Comparison of ENCODE assay signal across 24 mouse cellular contexts in genomic region chr7:133911881-133912280, GRCm38 (mm10).
DNase-seq lines count a peak whose midpoint lies in the region; TF ChIP-seq lines count a peak whose summit lies in the region.
"Had no signal": no experiment of that assay in that cellular context is flagged by ENCODE, and none has a peak within 500 bp of the region (broad histone marks: within the 10 kb centered on the region; RNA-seq: fewer than 3 reads in every experiment).

No protein-coding gene starts in this region.

- H3K27ac ChIP-seq in left cerebral cortex, adult 2 months, result no peak overlapping the region
- H3K27ac ChIP-seq: embryonic facial prominence, embryonic 15.5 days; forebrain, embryonic 10.5 days; heart, embryonic 10.5 days; limb, embryonic 15.5 days; liver, embryonic 15.5 days; neural tube, embryonic 13.5 days had no signal

- TF ChIP-seq CTCF in left cerebral cortex, adult 2 months (IDR thresholded peaks at IDR 0.05), result no peak

- peak; percentile 68 for DNase-seq in right cerebral cortex, adult 18-20 months
- DNase-seq in right cerebral cortex, postnatal 4 days, result no peak
- peak; percentile 78 to 82 for DNase-seq in layer of hippocampus, adult 8-10 months (ENCODE audit: low spot score in 2 of 2)
- peak; percentile 17 to 45 for DNase-seq in left cerebral cortex, adult 2 months (ENCODE audit: extremely low spot score in 1 of 2, low spot score in 2 of 2)
- DNase-seq in right cerebral cortex, postnatal 36 days (ENCODE audit: low spot score in 2 of 2), result peak; percentile 26 to 58
- DNase-seq in lung, postnatal 36 days, result no peak
- no peak for DNase-seq in kidney, adult 11 months
- DNase-seq: adrenal gland, adult 8-10 months; cerebellum, adult 11-12 months; cerebellum, postnatal 25 days; embryo, embryonic 11 days; gastrocnemius, postnatal 36 days; kidney, adult 2 months; kidney, postnatal 10 days; lung, postnatal 10 days; midbrain, embryonic 14.5 days; thymus, adult 18-20 months; thymus, postnatal 4 days had no signal

- intact Hi-C loops in left cerebral cortex, adult 2 months (cut with DNase I), result no loop called here

- no peak overlapping the region for H3K4me3 ChIP-seq in left cerebral cortex, adult 2 months
- H3K4me3 ChIP-seq: embryonic facial prominence, embryonic 15.5 days; forebrain, embryonic 10.5 days; heart, embryonic 10.5 days; limb, embryonic 15.5 days; liver, embryonic 15.5 days; neural tube, embryonic 13.5 days had no signal

Comparison
In these comparisons a context has a peak if more than half of its experiments do, and no peak if none do; other contexts are left out.
1. DNase-seq: peak in right cerebral cortex, adult 18-20 months (single experiment), layer of hippocampus, adult 8-10 months (2 of 2), left cerebral cortex, adult 2 months (2 of 2) and right cerebral cortex, postnatal 36 days (2 of 2); none in right cerebral cortex, postnatal 4 days (single experiment), lung, postnatal 36 days (single experiment) and kidney, adult 11 months (single experiment).